Mouse (Mus musculus): ENCODE data around the gene Xrcc1. TPM values are rescaled to one million over a fixed set of nuclear protein-coding genes. Genes with fewer than 3 reads are reported as not detected.

Gene Xrcc1
- polyA plus RNA-seq, 1 experiment from 2014 or later: 101 TPM

DNA sequence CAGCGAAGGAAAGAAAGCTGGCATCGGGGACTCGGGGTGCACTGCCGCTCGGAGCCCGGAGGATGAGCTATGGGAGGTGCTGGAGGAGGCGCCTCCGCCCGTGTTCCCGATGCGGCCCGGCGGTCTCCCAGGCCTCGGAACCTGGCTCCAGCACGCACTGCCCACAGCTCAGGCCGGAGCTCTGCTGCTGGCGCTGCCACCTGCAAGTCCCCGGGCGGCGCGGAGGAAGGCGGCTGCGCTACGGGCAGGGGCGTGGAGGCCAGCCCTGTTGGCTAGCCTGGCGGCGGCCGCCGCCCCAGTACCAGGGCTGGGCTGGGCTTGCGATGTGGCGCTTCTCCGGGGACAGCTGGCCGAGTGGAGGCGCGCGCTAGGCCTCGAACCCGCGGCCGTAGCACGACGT lies 12.3 kb upstream of the Xrcc1 start:
- peaks cover 12% of the 10 kb centered on the region for H3K27me3 ChIP-seq (ENCODE audit: control insufficient read depth, insufficient read depth, low read length)
- H3K4me3 ChIP-seq (ENCODE audit: low read depth, low read length): peak overlapping the region; percentile 13; the same call in 1 of the 2 replicates
- no peak overlapping the region for H3K9ac ChIP-seq (ENCODE audit: low read length)
- H3K9me3 ChIP-seq (ENCODE audit: control insufficient read depth, low read length): no peaks in the 10 kb centered on the region
- ATAC-seq (ENCODE audit: low FRiP score): no peak
- peak overlapping the region; percentile 18 for H3K4me2 ChIP-seq
- peaks cover 5% of the 10 kb centered on the region; the same call in 1 of the 2 replicates for H3K36me3 ChIP-seq (ENCODE audit: control insufficient read depth, insufficient read depth, low read length)
- no peak overlapping the region for H3K27ac ChIP-seq (ENCODE audit: low read depth, low read length)
- 10% methylated on average over 42 of the region's 42 CpGs for WGBS
- peaks cover 20% of the 10 kb centered on the region for H3K4me1 ChIP-seq (ENCODE audit: control insufficient read depth, insufficient read depth, low read length)
- peak; percentile 92 for DNase-seq (ENCODE audit: low spot score, missing footprints)

DNA sequence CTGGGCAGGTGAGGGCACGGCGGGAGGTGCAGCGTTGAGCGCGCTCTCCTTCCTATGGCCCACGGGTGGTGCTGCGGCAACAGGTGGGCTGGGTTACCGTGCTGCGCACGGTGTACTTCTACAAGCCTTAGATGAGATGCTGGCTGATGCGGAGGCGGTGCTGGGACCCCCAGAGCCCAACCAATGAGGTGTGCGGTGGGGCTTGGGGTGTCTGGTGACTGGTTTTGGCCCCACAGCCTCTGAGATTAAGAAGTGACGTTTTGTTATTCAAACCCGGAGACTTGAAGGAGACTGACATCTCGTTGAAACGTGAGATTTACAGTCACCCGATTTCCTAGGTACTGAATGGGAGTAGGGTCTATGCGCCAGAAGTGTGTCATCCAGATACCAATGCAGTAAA lies 11.8 kb upstream of the Xrcc1 start:
- DNase-seq (ENCODE audit: low spot score, missing footprints) (peak; percentile 84), ATAC-seq (ENCODE audit: low FRiP score) (no peak)
- H3K36me3 ChIP-seq (ENCODE audit: control insufficient read depth, insufficient read depth, low read length): peaks cover 5% of the 10 kb centered on the region; the same call in 1 of the 2 replicates
- no peak overlapping the region for H3K9ac ChIP-seq (ENCODE audit: low read length)
- peak overlapping the region; percentile 13; the same call in 1 of the 2 replicates for H3K4me3 ChIP-seq (ENCODE audit: low read depth, low read length)
- H3K4me2 ChIP-seq: peak overlapping the region; percentile 18; the same call in 1 of the 2 replicates
- H3K27ac ChIP-seq (ENCODE audit: low read depth, low read length): no peak overlapping the region
- H3K27me3 ChIP-seq (ENCODE audit: control insufficient read depth, insufficient read depth, low read length): peaks cover 12% of the 10 kb centered on the region
- 28% methylated on average over 19 of the region's 19 CpGs for WGBS
- H3K4me1 ChIP-seq (ENCODE audit: control insufficient read depth, insufficient read depth, low read length): peaks cover 20% of the 10 kb centered on the region
- H3K9me3 ChIP-seq (ENCODE audit: control insufficient read depth, low read length): no peaks in the 10 kb centered on the region; the same call in 1 of the 2 replicates

DNA sequence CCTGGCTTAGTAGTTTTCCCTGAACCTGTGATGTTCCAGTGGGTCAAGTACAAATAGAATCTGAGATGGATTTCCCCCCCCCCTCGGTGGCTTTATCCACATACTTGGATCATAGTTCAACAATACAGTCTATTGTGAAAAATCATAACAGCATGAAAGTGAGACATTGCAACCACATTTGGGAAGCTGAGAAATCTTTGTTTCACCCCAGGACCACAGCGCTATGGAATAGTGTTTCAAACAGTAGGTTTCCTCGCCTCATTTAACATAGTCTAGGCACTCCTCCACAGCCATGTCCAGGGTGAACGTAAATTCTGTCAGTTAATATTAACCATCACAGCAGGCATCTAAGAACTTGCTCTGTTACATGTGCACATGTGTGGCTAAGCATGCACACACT lies 9.0 kb upstream of the Xrcc1 start:
- WGBS: 83% methylated on average over 4 of the region's 4 CpGs
- H3K27me3 ChIP-seq (ENCODE audit: control insufficient read depth, insufficient read depth, low read length): peaks cover 12% of the 10 kb centered on the region
- ATAC-seq (ENCODE audit: low FRiP score): no peak

DNA sequence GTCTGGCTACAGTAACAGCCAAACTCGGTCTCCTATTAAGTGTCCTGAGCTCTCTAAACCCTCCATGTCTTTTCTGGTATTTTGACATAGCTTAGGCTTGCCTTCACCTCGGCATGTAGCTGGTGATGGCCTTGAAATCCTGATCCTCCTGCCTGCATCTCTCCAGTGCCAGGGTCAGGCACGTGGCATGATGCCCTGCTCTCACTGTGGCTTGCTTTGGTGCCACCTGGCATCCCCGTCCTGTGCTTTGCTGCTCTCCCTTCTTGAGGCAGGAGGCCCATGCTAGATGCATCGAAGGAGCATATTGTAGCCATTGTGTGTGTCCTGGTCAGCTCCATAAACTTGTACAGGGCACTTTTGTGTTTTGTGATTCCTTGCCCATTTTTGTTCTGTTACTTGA lies 8.5 kb upstream of the Xrcc1 start:
- no peak overlapping the region for H3K27ac ChIP-seq (ENCODE audit: low read depth, low read length)
- peaks cover 6% of the 10 kb centered on the region for H3K4me1 ChIP-seq (ENCODE audit: control insufficient read depth, insufficient read depth, low read length)
- peaks cover 12% of the 10 kb centered on the region for H3K27me3 ChIP-seq (ENCODE audit: control insufficient read depth, insufficient read depth, low read length)
- WGBS: 81% methylated on average over 5 of the region's 5 CpGs
- H3K36me3 ChIP-seq (ENCODE audit: control insufficient read depth, insufficient read depth, low read length): peaks cover 5% of the 10 kb centered on the region; the same call in 1 of the 2 replicates
- DNase-seq (ENCODE audit: low spot score, missing footprints) (no peak), ATAC-seq (ENCODE audit: low FRiP score) (no peak)
- no peak overlapping the region for H3K9ac ChIP-seq (ENCODE audit: low read length)
- H3K4me3 ChIP-seq (ENCODE audit: low read depth, low read length): no peak overlapping the region
- H3K4me2 ChIP-seq: no peak overlapping the region
- H3K9me3 ChIP-seq (ENCODE audit: control insufficient read depth, low read length): no peaks in the 10 kb centered on the region; the same call in 1 of the 2 replicates

More for the DNA sequence above, 9.0 kb upstream of the Xrcc1 start:
- H3K9ac ChIP-seq (ENCODE audit: low read length): no peak overlapping the region
- no peaks in the 10 kb centered on the region; the same call in 1 of the 2 replicates for H3K9me3 ChIP-seq (ENCODE audit: control insufficient read depth, low read length)
- peaks cover 5% of the 10 kb centered on the region; the same call in 1 of the 2 replicates for H3K36me3 ChIP-seq (ENCODE audit: control insufficient read depth, insufficient read depth, low read length)
- H3K4me2 ChIP-seq: no peak overlapping the region
- no peak overlapping the region for H3K4me3 ChIP-seq (ENCODE audit: low read depth, low read length)
- DNase-seq (ENCODE audit: low spot score, missing footprints): no peak
- no peak overlapping the region for H3K27ac ChIP-seq (ENCODE audit: low read depth, low read length)
- H3K4me1 ChIP-seq (ENCODE audit: control insufficient read depth, insufficient read depth, low read length): peaks cover 11% of the 10 kb centered on the region

DNA sequence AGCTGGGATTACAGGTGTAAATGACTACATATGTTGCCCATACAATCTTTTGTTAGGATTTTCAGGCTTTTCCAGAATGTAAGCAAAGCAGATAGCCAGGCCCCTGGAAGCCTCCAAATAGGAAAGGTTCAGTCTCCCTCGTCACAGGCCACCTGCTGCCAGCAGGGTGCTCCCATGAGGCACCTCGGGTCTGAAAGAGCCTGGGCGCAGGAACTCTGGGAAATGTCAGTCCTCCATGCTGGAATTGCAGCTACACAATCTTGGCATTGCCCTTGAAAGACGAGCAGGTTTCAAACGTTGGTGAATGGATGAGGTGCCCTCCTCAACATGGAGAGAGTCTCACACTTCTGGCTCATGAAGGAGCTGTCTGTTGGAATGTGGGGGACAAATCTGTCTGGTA lies 7.9 kb upstream of the Xrcc1 start:
- H3K9me3 ChIP-seq (ENCODE audit: control insufficient read depth, low read length): no peaks in the 10 kb centered on the region; the same call in 1 of the 2 replicates
- no peak overlapping the region for H3K9ac ChIP-seq (ENCODE audit: low read length)
- no peak overlapping the region for H3K4me2 ChIP-seq
- H3K27me3 ChIP-seq (ENCODE audit: control insufficient read depth, insufficient read depth, low read length): peaks cover 11% of the 10 kb centered on the region
- H3K4me3 ChIP-seq (ENCODE audit: low read depth, low read length): no peak overlapping the region
- 54% methylated on average over 5 of the region's 5 CpGs for WGBS
- ATAC-seq (ENCODE audit: low FRiP score) (no peak), DNase-seq (ENCODE audit: low spot score, missing footprints) (no peak)
- H3K27ac ChIP-seq (ENCODE audit: low read depth, low read length): no peak overlapping the region
- H3K36me3 ChIP-seq (ENCODE audit: control insufficient read depth, insufficient read depth, low read length): peaks cover 5% of the 10 kb centered on the region; the same call in 1 of the 2 replicates
- H3K4me1 ChIP-seq (ENCODE audit: control insufficient read depth, insufficient read depth, low read length): peaks cover 5% of the 10 kb centered on the region

DNA sequence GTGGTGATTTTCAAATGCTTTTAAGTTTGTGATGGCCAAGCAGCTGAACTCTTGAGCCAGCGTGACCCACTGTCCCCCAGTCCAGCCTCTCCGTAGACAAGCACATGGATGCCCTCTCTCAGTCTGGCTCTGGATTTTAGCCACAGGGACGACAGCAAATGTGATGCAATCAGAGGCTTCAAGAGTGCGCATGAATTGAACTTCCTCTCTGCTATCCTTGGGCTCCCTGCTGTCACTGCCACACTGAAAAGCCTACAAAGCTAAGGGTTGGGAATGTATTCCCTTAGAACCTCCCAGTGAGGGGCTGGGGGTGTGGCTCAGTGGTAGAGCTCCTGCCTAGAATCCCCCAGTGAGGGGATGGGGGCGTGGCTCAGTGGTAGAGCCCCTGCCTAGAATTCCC lies 7.4 kb upstream of the Xrcc1 start:
- peaks cover 3% of the 10 kb centered on the region for H3K4me1 ChIP-seq (ENCODE audit: control insufficient read depth, insufficient read depth, low read length)
- H3K27me3 ChIP-seq (ENCODE audit: control insufficient read depth, insufficient read depth, low read length): peaks cover 5% of the 10 kb centered on the region
- H3K27ac ChIP-seq (ENCODE audit: low read depth, low read length): no peak overlapping the region
- DNase-seq (ENCODE audit: low spot score, missing footprints) (no peak), ATAC-seq (ENCODE audit: low FRiP score) (no peak)
- WGBS: 73% methylated on average over 5 of the region's 5 CpGs
- H3K9me3 ChIP-seq (ENCODE audit: control insufficient read depth, low read length): no peaks in the 10 kb centered on the region; the same call in 1 of the 2 replicates
- no peak overlapping the region for H3K4me2 ChIP-seq
- H3K4me3 ChIP-seq (ENCODE audit: low read depth, low read length): no peak overlapping the region
- no peak overlapping the region for H3K9ac ChIP-seq (ENCODE audit: low read length)
- H3K36me3 ChIP-seq (ENCODE audit: control insufficient read depth, insufficient read depth, low read length): peaks cover 2% of the 10 kb centered on the region; the same call in 1 of the 2 replicates

DNA sequence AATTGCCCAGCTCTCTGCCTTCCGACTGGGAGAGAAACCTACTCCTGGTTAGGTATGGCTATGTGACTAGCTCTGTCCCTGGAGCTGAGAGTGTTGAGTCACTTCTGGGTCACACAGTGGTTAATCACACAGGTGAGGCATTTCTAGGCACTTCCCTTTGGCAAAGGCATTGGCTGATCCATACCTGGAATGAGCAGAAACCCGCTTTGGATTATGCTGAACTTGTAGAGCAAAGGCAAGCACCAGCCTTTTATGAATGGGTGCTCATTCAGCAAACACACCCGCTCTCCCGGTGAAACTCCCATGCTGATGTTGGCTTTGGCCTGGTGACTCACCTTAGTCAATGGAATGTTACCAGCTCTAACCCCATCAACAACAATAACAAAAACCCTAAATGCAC lies 6.4 kb upstream of the Xrcc1 start:
- Histone ChIP-seq H3K27ac (ENCODE audit: low read depth, low read length) (no peak overlapping the region), H3K9ac (ENCODE audit: low read length) (no peak overlapping the region), H3K4me3 (ENCODE audit: low read depth, low read length) (no peak overlapping the region), H3K4me2 (no peak overlapping the region), H3K27me3 (ENCODE audit: control insufficient read depth, insufficient read depth, low read length) (no peaks in the 10 kb centered on the region), H3K4me1 (ENCODE audit: control insufficient read depth, insufficient read depth, low read length) (no peaks in the 10 kb centered on the region), H3K9me3 (ENCODE audit: control insufficient read depth, low read length) (no peaks in the 10 kb centered on the region; the same call in 1 of the 2 replicates), H3K36me3 (ENCODE audit: control insufficient read depth, insufficient read depth, low read length) (peaks cover 2% of the 10 kb centered on the region; the same call in 1 of the 2 replicates)
- WGBS: 95% methylated on average over 4 of the region's 4 CpGs
- DNase-seq (ENCODE audit: low spot score, missing footprints) (no peak), ATAC-seq (ENCODE audit: low FRiP score) (no peak)

DNA sequence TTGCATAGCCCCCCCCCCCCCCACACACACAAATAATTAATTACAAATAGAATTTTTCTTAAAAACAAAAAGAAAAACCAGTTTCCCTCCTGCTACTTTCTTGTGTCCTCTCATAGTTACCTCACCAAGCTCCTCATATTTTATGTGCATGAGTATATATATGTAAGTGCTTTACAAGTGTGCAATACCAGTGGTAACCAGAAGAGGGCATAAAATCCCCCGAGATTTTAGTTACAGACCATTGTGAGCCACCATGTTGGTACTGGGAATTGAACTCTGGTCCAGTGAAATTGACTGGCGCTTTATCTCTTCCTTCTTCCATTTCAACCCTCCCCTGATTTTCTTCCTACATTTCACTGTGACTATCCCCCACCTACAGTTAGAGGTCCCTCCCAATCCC lies 1.6 kb upstream of the Xrcc1 start:
- Histone ChIP-seq H3K4me2 (no peak overlapping the region), H3K4me1 (ENCODE audit: control insufficient read depth, insufficient read depth, low read length) (peaks cover 12% of the 10 kb centered on the region), H3K27ac (ENCODE audit: low read depth, low read length) (no peak overlapping the region), H3K36me3 (ENCODE audit: control insufficient read depth, insufficient read depth, low read length) (no peaks in the 10 kb centered on the region), H3K27me3 (ENCODE audit: control insufficient read depth, insufficient read depth, low read length) (no peaks in the 10 kb centered on the region), H3K9me3 (ENCODE audit: control insufficient read depth, low read length) (no peaks in the 10 kb centered on the region), H3K9ac (ENCODE audit: low read length) (no peak overlapping the region), H3K4me3 (ENCODE audit: low read depth, low read length) (no peak overlapping the region)
- DNase-seq (ENCODE audit: low spot score, missing footprints): no peak
- WGBS: 83% methylated on average over 2 of the region's 2 CpGs
- no peak for ATAC-seq (ENCODE audit: low FRiP score)

DNA sequence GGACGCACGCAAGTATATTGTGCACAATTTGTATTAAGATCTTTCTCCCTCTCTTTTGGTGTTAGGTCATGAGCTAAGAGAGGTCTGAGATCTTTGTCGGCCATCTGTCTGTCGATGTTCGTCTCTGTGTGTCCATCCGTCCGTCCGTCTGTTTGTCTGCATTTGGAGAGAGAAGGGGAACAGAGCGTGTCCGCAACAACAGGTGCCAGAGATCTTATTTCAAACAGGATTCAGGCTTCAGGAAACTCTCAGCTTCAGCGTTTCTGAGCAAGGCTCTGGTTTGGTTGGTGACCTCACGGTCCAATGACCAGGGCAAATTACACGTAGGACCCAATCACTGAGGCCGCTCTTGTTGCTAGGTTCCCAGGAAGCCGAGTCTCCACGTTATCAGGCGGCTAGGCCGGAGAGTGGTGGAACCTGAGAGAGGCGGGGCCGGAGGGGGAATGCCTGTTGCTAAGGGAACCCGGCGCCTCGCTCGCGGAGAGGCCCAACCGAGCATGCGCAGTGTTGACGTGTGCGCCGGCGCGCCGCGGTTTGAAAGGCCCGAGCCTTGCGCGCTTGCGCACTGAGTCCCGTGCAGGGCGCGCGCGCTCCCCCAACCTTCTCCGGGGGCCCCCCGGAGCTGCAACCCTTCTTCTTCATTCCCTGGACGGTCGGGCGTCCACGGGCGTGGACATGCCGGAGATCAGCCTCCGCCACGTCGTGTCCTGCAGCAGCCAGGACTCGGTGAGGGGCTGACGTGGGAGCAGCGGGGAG lies 723 bp downstream of the Xrcc1 start:
- peak overlapping the region; percentile 71 for H3K4me2 ChIP-seq
- no peaks in the 10 kb centered on the region for H3K27me3 ChIP-seq (ENCODE audit: control insufficient read depth, insufficient read depth, low read length)
- peaks cover 12% of the 10 kb centered on the region for H3K4me1 ChIP-seq (ENCODE audit: control insufficient read depth, insufficient read depth, low read length)
- H3K27ac ChIP-seq (ENCODE audit: low read depth, low read length): peak overlapping the region; percentile 37; the same call in 1 of the 2 replicates
- ATAC-seq (ENCODE audit: low FRiP score): peak; percentile 99
- WGBS: under 1% methylated on average over 57 of the region's 57 CpGs
- no peaks in the 10 kb centered on the region for H3K9me3 ChIP-seq (ENCODE audit: control insufficient read depth, low read length)
- no peaks in the 10 kb centered on the region for H3K36me3 ChIP-seq (ENCODE audit: control insufficient read depth, insufficient read depth, low read length)
- DNase-seq (ENCODE audit: low spot score, missing footprints): peak; percentile 100
- H3K9ac ChIP-seq (ENCODE audit: low read length): peak overlapping the region; percentile 81
- H3K4me3 ChIP-seq (ENCODE audit: low read depth, low read length): peak overlapping the region; percentile 85

All from midbrain, embryonic 11.5 days (tissue).